Mouse (Mus musculus) liver, adult 2 months (tissue): Measurements from ENCODE around the gene Blnk. TPM values are rescaled to one million over a fixed set of nuclear protein-coding genes. Genes with fewer than 3 reads are reported as not detected.

ENCODE experiments used
- DNase-seq: peaks from one replicate; pipeline ENCODE4 v3.0.0-alpha.2; 2011; ENCODE audit warnings: low read depth, low spot score; ENCODE audit errors: extremely low read depth
- H3K27ac ChIP-seq: fragments of 200-500 bp; replicated peaks from 2 replicates; pipeline ENCODE4 v1.5.1; 2012; ENCODE audit warnings: low read depth, mild to moderate bottlenecking, control low read depth, inconsistent platforms, low read length; ENCODE audit not compliant: insufficient read depth
- H3K27me3 ChIP-seq: fragments of 200-500 bp; 2 replicates; pipeline ENCODE4 v1.6.1; 2012; ENCODE audit warnings: mild to moderate bottlenecking, moderate library complexity, low read length, inconsistent platforms; ENCODE audit not compliant: control insufficient read depth, insufficient read depth
- H3K36me3 ChIP-seq: fragments of 200-500 bp; 2 replicates; pipeline ENCODE4 v1.6.1; 2012; ENCODE audit warnings: low read length, inconsistent platforms; ENCODE audit not compliant: control insufficient read depth, insufficient read depth
- H3K4me1 ChIP-seq: fragments of 200-500 bp; 2 replicates; pipeline ENCODE4 v1.6.1; 2011; ENCODE audit warnings: low read length; ENCODE audit not compliant: control insufficient read depth, insufficient read depth
- H3K4me3 ChIP-seq: fragments of 200-500 bp; 2 replicates; pipeline ENCODE4 v1.5.1; 2011; ENCODE audit warnings: low read depth, mild to moderate bottlenecking, control low read depth, low read length, moderate library complexity; ENCODE audit not compliant: insufficient read depth
- H3K79me2 ChIP-seq: fragments of 200-500 bp; 2 replicates; pipeline ENCODE4 v1.6.1; 2012; ENCODE audit warnings: inconsistent platforms, mild to moderate bottlenecking, low read length, moderate library complexity; ENCODE audit not compliant: control insufficient read depth, insufficient read depth
- H3K9ac ChIP-seq: fragments of 200-500 bp; 2 replicates; pipeline ENCODE4 v1.6.1; 2012; ENCODE audit warnings: low read depth, mild to moderate bottlenecking, control low read depth, inconsistent platforms, low read length
- CTCF ChIP-seq: fragments of 200-500 bp; IDR thresholded peaks from 2 replicates; pipeline ENCODE4 v1.5.1; 2011; ENCODE audit warnings: low read depth, low read length, control low read depth
- POLR2A ChIP-seq: fragments of 200-500 bp; IDR thresholded peaks from 2 replicates; pipeline ENCODE4 v1.6.1; 2011; ENCODE audit warnings: low read length, control low read depth; ENCODE audit not compliant: insufficient read depth; ENCODE audit errors: extremely low read depth
- WGBS: fragments of 180-500 bp; shearing (Covaris S2); methylation state at CpG from one replicate; pipeline ENCODE4 v1.1.7; 2018; 5-methylcytosine and 5-hydroxymethylcytosine counted together
- polyA plus RNA-seq: library from polyadenylated mRNA; depleted of rRNA; stranded (reverse); fragments of >200 nt; gene quantifications from 2 replicates; pipeline ENCODE4 v1.2.3, GENCODE M21; 2012; rRNA removed
- total RNA-seq: library from RNA; depleted of rRNA; stranded (reverse); fragments of >200 nt; gene quantifications from 2 replicates; pipeline ENCODE4 v1.2.3, GENCODE M21; 2014; rRNA removed

The Blnk gene
- total and polyA plus RNA-seq, 2 experiments: 0.74 to 1.1 TPM

- Histone ChIP-seq H3K27me3 (no peaks in the 10 kb centered on the region), H3K27ac (peak within 1 kb of the TSS; percentile 73), H3K4me3 (peak within 1 kb of the TSS; percentile 83), H3K36me3 (no peaks in the 10 kb centered on the region), H3K9ac (peak within 1 kb of the TSS; percentile 69), H3K4me1 (peaks cover 3% of the 10 kb centered on the region; the same call in 1 of the 2 replicates), H3K79me2 (no peaks in the 10 kb centered on the region)
- TF ChIP-seq POLR2A: 0 out of 2 replicates have a peak, but pooled peaks have one; percentile 34
- TF ChIP-seq CTCF: no peak
- peak; percentile 71 for DNase-seq
- under 1% methylated on average over 89 of the region's 89 CpGs for WGBS
Observed at GRCm38 (mm10) chr19:40894519-40895392, 99.6 kb downstream of the Blnk start, which contains the start of gene Zfp518a. Gene Zfp518a, plus strand, starts transcription at chr19:40894705.

DNA sequence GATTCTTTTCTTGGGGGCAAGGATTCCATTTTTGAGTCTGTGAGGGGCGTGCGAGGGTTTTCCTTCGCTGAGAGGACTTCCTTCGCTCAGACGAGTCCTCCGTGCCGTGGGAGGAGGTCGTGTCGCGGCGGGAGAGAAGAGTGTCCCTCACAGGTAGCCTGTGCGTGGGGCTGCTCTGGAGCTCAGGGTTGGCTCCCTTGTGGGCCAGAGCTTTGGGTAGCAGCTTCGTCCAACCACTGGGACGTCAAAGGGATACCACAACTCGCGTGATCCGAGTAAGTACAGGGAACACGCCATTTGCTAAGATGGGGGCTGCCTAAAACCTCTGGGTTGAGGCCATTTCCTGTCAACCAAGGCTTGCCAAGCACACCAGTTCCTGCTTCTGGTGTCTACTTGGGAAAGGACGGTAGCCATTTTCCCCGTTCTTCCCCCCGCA is 100.2 kb downstream of the Blnk start:
- H3K4me1 ChIP-seq: peaks cover 3% of the 10 kb centered on the region; the same call in 1 of the 2 replicates
- no peaks in the 10 kb centered on the region for H3K27me3 ChIP-seq
- DNase-seq: no peak
- H3K79me2 ChIP-seq: no peaks in the 10 kb centered on the region
- H3K36me3 ChIP-seq: no peaks in the 10 kb centered on the region
- TF ChIP-seq CTCF (no peak), POLR2A (no peak)
- peak overlapping the region; percentile 60 for H3K9ac ChIP-seq
- 47% methylated on average over 21 of the region's 21 CpGs for WGBS
- H3K27ac ChIP-seq: peak overlapping the region; percentile 22
- H3K4me3 ChIP-seq: peak overlapping the region; percentile 83

DNA sequence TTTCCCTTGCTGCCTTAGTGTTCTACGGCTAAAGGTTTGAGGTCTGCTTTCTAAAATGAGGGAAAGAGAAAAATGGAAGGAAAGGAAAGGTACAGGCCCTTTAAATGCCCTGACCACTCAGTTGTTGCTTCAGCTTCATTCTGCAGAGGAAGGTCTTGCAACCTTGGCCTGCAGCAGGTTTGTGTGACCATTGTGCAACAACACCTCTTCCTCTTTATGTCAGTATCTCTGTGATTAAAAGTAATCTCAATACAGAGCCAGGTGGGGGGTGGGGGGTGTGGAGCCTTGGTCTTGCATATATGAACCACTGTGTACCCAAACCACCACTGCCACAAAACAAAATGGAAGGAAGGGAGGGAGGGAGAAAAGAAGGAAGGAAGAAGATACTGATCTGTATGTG is 105.4 kb downstream of the Blnk start:
- no peak overlapping the region for H3K9ac ChIP-seq
- no peak overlapping the region for H3K27ac ChIP-seq
- DNase-seq: no peak
- H3K79me2 ChIP-seq: no peaks in the 10 kb centered on the region
- no peak overlapping the region for H3K4me3 ChIP-seq
- H3K4me1 ChIP-seq: no peaks in the 10 kb centered on the region
- TF ChIP-seq CTCF (no peak), POLR2A (no peak)
- 83% methylated on average over 1 of the region's 1 CpGs for WGBS
- 0 out of 2 replicates have a peak, but pooled peaks cover 3% of the 10 kb centered on the region for H3K27me3 ChIP-seq
- H3K36me3 ChIP-seq: no peaks in the 10 kb centered on the region

DNA sequence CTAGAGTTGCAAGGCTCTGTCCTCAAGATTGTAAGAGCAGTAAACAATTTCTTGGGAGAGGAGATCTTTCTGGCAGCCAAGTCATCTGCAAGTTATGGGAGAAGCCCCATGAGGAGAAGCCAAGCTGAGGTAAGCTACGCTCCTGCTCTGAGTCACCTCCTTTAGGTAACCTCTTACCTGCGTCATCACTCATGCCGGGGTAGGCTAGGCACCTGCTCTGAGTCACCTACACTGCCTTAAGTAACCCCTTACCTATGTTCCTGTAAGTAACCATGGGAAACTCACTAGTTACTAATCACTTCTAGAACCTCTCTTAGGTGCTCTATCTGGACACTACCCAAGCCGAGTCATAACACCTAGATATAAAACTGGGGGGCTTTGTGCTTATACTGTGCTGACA is 112.6 kb downstream of the Blnk start:
- peaks cover 3% of the 10 kb centered on the region; the same call in 1 of the 2 replicates for H3K27me3 ChIP-seq
- WGBS: 91% methylated on average over 4 of the region's 4 CpGs
- H3K4me3 ChIP-seq: no peak overlapping the region
- no peaks in the 10 kb centered on the region for H3K36me3 ChIP-seq
- no peak overlapping the region for H3K9ac ChIP-seq
- H3K27ac ChIP-seq: no peak overlapping the region
- no peaks in the 10 kb centered on the region for H3K79me2 ChIP-seq
- H3K4me1 ChIP-seq: no peaks in the 10 kb centered on the region
- TF ChIP-seq CTCF (no peak), POLR2A (no peak)
- no peak for DNase-seq

Other genes with a start within 250 kb of the Blnk start
- 0.09 TPM in 1 of 2 replicates, not detected in the other for gene Cc2d2b, start 245.8 kb downstream of the Blnk start, total RNA-seq
- not detected in 2 replicates for gene Cc2d2b, start 245.8 kb downstream of the Blnk start, polyA plus RNA-seq
- 1.0 and 1.1 TPM in 2 replicates for gene Ccnj, start 163.3 kb downstream of the Blnk start, total RNA-seq
- 2.4 and 3.1 TPM in 2 replicates for gene Ccnj, start 163.3 kb downstream of the Blnk start, polyA plus RNA-seq
- gene Zfp518a, start 99.8 kb downstream of the Blnk start, total RNA-seq: 6.7 and 7.0 TPM in 2 replicates
- 0.22 and 0.51 TPM in 2 replicates for gene Zfp518a, start 99.8 kb downstream of the Blnk start, polyA plus RNA-seq
- gene Dntt, start 34.7 kb upstream of the Blnk start, total RNA-seq: 0.87 and 1.4 TPM in 2 replicates
- 0.39 and 1.0 TPM in 2 replicates for gene Dntt, start 34.7 kb upstream of the Blnk start, polyA plus RNA-seq
- gene Opalin, start 82.6 kb upstream of the Blnk start, total RNA-seq: not detected in 2 replicates
- not detected in 2 replicates for gene Opalin, start 82.6 kb upstream of the Blnk start, polyA plus RNA-seq
- not detected in 2 replicates for gene Tll2, start 212.3 kb upstream of the Blnk start, total RNA-seq
- not detected in 2 replicates for gene Tll2, start 212.3 kb upstream of the Blnk start, polyA plus RNA-seq